Mouse (Mus musculus) intestine, postnatal 0 days (tissue): ENCODE data around the gene AU040320. TPM values are rescaled to one million over a fixed set of nuclear protein-coding genes. Genes with fewer than 3 reads are reported as not detected.
A peak's percentile ranks its signal among the peaks of the same experiment; 100 is the strongest.

ENCODE experiments used
- ATAC-seq: fragments of 200-750 bp; cut with Nextera tagmentation; 2 replicates; pipeline ENCODE4 v1.8.0; 2017; ENCODE audit warnings: mild to moderate bottlenecking, moderate TSS enrichment, moderate library complexity
- H3K27ac ChIP-seq: fragments of 300-500 bp; sonication (generic); 2 replicates; pipeline ENCODE4 v1.5.1; 2014; ENCODE audit warnings: mild to moderate bottlenecking, low read depth, low read length, moderate library complexity
- H3K27me3 ChIP-seq: fragments of 300-500 bp; sonication (generic); replicated peaks from 2 replicates; pipeline ENCODE4 v1.6.1; 2014; ENCODE audit warnings: low read length, mixed read lengths; ENCODE audit not compliant: control insufficient read depth, insufficient read depth
- H3K36me3 ChIP-seq: fragments of 300-500 bp; sonication (generic); 2 replicates; pipeline ENCODE4 v1.6.1; 2014; ENCODE audit warnings: mild to moderate bottlenecking, moderate library complexity; ENCODE audit not compliant: control insufficient read depth, insufficient read depth
- H3K4me1 ChIP-seq: fragments of 300-500 bp; sonication (generic); replicated peaks from 2 replicates; pipeline ENCODE4 v1.6.1; 2014; ENCODE audit warnings: antibody characterized with exemption, low read length, mixed read lengths; ENCODE audit not compliant: control insufficient read depth, insufficient read depth
- H3K4me2 ChIP-seq: fragments of 300-500 bp; sonication (generic); replicated peaks from 2 replicates; pipeline ENCODE4 v1.6.1; 2014; ENCODE audit warnings: low read depth, mild to moderate bottlenecking, moderate library complexity
- H3K4me3 ChIP-seq: fragments of 300-500 bp; sonication (generic); 2 replicates; pipeline ENCODE4 v1.5.1; 2014; ENCODE audit warnings: low read depth, low read length
- H3K9ac ChIP-seq: fragments of 300-500 bp; sonication (generic); 2 replicates; pipeline ENCODE4 v1.6.1; 2014; ENCODE audit warnings: mild to moderate bottlenecking, low read depth, low read length
- H3K9me3 ChIP-seq: fragments of 300-500 bp; sonication (generic); 2 replicates; pipeline ENCODE4 v1.6.1; 2016; ENCODE audit warnings: mixed run types; ENCODE audit not compliant: control insufficient read depth
- CTCF ChIP-seq: sonication (generic); IDR thresholded peaks from 2 replicates; pipeline ENCODE4 v1.5.1; 2016; ENCODE audit warnings: low read depth, mild to moderate bottlenecking, control low read depth, antibody characterized with exemption, moderate library complexity
- WGBS: fragments of 180-500 bp; shearing (Covaris S2); extraction: QIAGEN DNeasy Blood & Tissue Kit; methylation state at CpG from one replicate; pipeline ENCODE4 v1.1.7; 2014; 5-methylcytosine and 5-hydroxymethylcytosine counted together
- polyA plus RNA-seq: library from polyadenylated mRNA; unstranded; fragments of >200 nt; fragmentation: Nextera tagmentation; extraction: Ambion mirVana; gene quantifications from 2 replicates; pipeline ENCODE4 v1.2.1, GENCODE M21; 2015

AU040320 gene
- polyA plus RNA-seq, 1 experiment from 2014 or later: 68.7 TPM

DNA sequence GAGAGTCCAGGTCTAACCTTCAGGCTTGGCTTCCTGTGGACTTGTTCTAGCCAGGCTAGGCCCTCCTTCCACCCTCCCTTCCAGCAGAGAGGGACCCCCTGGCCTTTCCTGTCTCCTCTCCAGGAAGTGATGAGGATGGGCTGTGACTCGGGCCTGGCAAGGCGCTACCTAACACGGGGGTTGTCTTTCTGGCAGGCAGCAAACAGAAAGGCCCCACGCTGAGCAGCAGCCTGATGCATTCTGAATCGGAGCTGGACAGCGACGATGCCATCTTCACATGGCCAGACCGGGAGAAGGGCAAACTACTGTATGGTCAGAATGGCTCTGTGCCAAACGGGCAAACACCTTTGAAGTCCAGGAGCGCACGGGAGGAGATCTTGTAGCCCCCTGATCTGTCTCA, 99.6 kb downstream of the AU040320 start:
- Histone ChIP-seq H3K4me1 (no peaks in the 10 kb centered on the region), H3K4me3 (no peak overlapping the region), H3K9ac (no peak overlapping the region), H3K4me2 (no peak overlapping the region), H3K9me3 (no peaks in the 10 kb centered on the region), H3K27ac (no peak overlapping the region), H3K36me3 (peaks cover 60% of the 10 kb centered on the region), H3K27me3 (no peaks in the 10 kb centered on the region)
- no peak for TF ChIP-seq CTCF
- 72% methylated on average over 11 of the region's 11 CpGs for WGBS
- no peak for ATAC-seq

DNA sequence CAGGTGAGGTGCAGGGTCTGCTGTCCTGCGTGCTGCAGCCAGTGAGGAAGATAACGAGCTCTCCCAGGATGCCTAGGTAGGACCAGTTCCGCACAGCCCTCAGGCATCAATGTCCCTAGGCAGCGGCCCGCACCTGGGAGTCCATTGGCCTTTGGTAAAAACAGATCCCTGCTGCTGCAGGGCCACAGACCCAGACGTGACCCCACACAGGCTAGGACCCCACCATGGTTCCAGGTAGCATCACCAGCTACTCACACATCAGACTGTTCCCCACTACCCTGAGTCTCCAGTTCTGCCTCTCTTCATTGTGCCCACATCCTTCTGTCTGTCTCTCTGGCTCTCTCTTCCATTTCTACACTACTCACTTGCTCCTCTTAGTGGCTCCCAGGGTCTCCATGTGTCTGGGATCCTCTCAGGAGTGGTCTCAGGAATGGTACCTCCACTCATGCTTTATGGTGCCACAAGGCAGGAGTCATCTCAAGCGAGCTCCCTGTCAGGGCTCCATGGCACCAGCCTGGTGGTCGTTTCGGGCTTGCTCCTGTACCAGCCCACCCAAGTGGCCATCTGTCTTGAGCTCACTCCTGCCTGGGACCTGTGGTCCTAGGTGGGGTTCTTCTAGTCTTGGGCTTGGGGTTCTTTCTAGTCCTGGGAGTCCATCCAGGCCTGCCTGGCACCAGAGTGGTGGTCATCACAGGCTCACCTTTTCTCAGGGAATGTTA, 107.1 kb downstream of the AU040320 start:
- no peak overlapping the region for H3K4me2 ChIP-seq
- no peak overlapping the region for H3K27ac ChIP-seq
- no peaks in the 10 kb centered on the region for H3K4me1 ChIP-seq
- peaks cover 45% of the 10 kb centered on the region for H3K36me3 ChIP-seq
- no peaks in the 10 kb centered on the region for H3K9me3 ChIP-seq
- no peak for TF ChIP-seq CTCF
- peak; percentile 9; the same call in 1 of the 2 replicates for ATAC-seq
- no peak overlapping the region for H3K9ac ChIP-seq
- no peaks in the 10 kb centered on the region for H3K27me3 ChIP-seq
- no peak overlapping the region for H3K4me3 ChIP-seq
- WGBS: 91% methylated on average over 9 of the region's 9 CpGs

DNA sequence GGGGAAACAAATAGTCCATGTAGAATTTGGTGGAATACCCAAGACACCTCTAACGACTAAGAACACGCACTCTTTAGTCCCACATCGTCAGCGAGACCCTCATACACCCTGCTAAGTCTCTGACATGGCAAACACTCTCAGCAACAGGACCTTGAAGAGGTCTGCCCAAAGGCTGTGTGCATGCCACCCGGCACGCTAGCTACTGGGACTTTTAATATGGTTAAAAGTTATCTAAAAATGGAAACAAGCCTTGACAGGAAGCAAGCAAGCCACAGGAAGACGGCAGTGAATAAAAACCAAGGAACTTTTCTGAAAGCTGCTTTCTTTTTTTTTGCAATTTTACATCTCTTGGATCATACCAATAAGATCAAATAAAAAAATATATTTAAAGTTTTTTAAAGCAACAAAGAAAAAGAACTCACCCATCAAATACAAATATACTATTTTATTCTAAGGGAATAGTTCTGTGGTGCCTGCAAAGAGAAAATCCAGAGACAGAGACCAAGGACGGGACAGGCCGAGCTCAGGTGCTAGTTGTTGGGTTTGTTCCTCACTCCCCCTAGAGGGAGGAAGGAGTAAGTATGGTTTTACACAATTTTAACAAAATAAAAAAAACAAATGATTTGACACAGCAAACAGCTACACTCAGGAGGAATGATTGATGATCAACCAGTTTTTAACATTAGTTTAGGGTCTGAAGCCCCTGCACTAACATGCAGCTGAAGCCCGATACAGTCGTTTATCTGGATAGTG, 108.3 kb downstream of the AU040320 start:
- TF ChIP-seq CTCF: peak; percentile 57
- H3K4me1 ChIP-seq: no peaks in the 10 kb centered on the region
- H3K27ac ChIP-seq: no peak overlapping the region
- peaks cover 46% of the 10 kb centered on the region for H3K36me3 ChIP-seq
- H3K27me3 ChIP-seq: no peaks in the 10 kb centered on the region
- no peak overlapping the region for H3K9ac ChIP-seq
- H3K4me2 ChIP-seq: no peak overlapping the region
- ATAC-seq: no peak
- no peak overlapping the region for H3K4me3 ChIP-seq
- 80% methylated on average over 11 of the region's 11 CpGs for WGBS
- no peaks in the 10 kb centered on the region for H3K9me3 ChIP-seq

DNA sequence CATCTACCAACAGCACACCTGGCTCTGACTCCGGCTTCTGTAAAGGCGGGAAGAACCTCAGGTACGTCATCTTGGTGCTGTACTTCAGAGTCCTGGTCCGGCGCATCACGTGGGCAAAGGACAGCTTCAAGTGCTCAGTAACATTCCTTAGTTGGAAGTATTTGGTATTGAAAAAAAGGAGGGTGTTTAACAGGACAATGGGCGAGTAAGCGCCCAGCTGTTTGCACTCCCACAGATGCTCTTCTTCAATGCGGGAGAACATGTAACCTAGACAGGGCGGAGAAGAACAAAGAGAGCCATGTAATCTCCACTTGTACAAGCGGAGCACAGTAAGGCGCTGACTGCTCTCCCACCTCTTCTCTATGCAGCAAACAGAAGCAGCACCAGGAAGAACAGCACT, 115.4 kb downstream of the AU040320 start:
- Histone ChIP-seq H3K9ac (no peak overlapping the region), H3K4me2 (no peak overlapping the region), H3K9me3 (no peaks in the 10 kb centered on the region), H3K27me3 (no peaks in the 10 kb centered on the region), H3K27ac (no peak overlapping the region), H3K4me3 (no peak overlapping the region), H3K36me3 (peaks cover 42% of the 10 kb centered on the region), H3K4me1 (no peaks in the 10 kb centered on the region)
- WGBS: 88% methylated on average over 12 of the region's 12 CpGs
- ATAC-seq: no peak
- TF ChIP-seq CTCF: no peak

DNA sequence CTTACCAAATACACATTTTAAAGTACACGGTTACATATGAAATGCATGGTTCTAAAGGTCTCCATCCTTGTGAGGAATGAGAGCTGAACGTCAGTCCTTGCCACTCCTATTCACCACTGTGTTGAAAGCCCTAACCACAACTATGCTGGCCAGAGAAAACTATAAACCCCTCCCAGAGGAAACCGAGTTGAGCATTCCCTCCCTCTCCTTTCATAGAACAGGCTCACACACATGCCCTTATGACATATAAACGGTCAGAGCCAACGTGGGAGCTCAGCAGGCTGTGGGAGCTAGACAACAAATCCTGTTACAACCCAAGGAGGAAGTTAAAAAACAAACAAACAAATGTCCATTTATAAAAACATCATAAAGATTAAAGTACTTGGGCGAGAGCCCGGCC, 119.4 kb downstream of the AU040320 start:
- no peak overlapping the region for H3K4me3 ChIP-seq
- peaks cover 26% of the 10 kb centered on the region for H3K36me3 ChIP-seq
- ATAC-seq: no peak
- H3K4me1 ChIP-seq: no peaks in the 10 kb centered on the region
- no peaks in the 10 kb centered on the region for H3K9me3 ChIP-seq
- 54% methylated on average over 7 of the region's 7 CpGs for WGBS
- H3K27ac ChIP-seq: no peak overlapping the region
- no peak overlapping the region for H3K9ac ChIP-seq
- no peak for TF ChIP-seq CTCF
- no peak overlapping the region for H3K4me2 ChIP-seq
- no peaks in the 10 kb centered on the region for H3K27me3 ChIP-seq

DNA sequence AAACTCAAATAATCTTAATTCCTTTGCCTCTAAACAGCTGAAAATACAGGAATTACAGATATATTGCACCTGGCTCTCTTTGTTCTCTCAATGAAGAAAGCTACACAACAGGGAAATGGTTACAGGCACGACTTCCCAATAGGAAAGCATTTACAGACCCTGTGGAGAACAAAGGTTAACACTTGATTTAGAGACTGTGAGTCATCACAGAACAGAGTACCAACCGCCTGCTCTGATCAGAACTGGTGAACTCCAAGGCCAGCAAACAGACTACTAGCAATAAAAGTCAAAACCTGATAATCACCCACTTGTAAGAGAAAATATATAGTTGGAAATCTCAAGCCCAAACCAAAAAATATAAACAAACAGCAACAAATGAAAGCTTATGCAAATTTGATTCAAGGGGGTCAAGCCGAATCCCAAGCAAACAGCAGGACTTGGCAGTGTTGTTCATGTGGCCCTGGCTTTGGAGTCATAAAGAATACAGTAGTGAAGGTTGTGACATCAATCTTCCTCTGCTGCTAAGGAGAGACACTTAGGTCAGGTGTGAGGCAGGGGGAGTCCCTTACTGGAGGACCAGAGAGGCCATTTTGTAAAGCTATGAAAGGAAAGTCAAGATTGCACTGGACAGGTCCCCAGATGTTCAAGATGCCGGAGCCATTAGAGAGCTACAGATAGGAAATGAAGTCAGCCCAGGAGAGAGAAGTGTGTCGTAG, 126.4 kb downstream of the AU040320 start:
- Histone ChIP-seq H3K36me3 (0 out of 2 replicates have a peak, but pooled peaks cover 4% of the 10 kb centered on the region), H3K4me2 (no peak overlapping the region; the same call in 1 of the 2 replicates), H3K27me3 (no peaks in the 10 kb centered on the region), H3K4me3 (no peak overlapping the region), H3K27ac (peak overlapping the region; percentile 80), H3K4me1 (no peaks in the 10 kb centered on the region), H3K9ac (no peak overlapping the region), H3K9me3 (no peaks in the 10 kb centered on the region)
- no peak for TF ChIP-seq CTCF
- peak; percentile 95 for ATAC-seq
- 44% methylated on average over 5 of the region's 5 CpGs for WGBS
